Mouse (Mus musculus): ENCODE results near the gene Cyp2t4. TPM values are rescaled to one million over a fixed set of nuclear protein-coding genes. Genes with fewer than 3 reads are reported as not detected.
A peak's percentile ranks its signal among the peaks of the same experiment; 100 is the strongest.

The Cyp2t4 gene
- 0.05 TPM in 1 of 2 replicates, not detected in the other for polyA plus RNA-seq (2012; rRNA removed)

GRCm38 (mm10) chr7:27153205-27153764 is at the start of gene Cyp2t4:
Cyp2t4 (plus strand) TSS chr7:27153714.
- no peak for DNase-seq (ENCODE audit: low read depth)

- no peak for DNase-seq (ENCODE audit: low read depth)
These were observed 48.6 kb upstream of the Cyp2t4 start for GRCm38 (mm10) chr7:27104882-27105281.

- no peak for DNase-seq (ENCODE audit: low read depth)
These were observed 43.2 kb upstream of the Cyp2t4 start for GRCm38 (mm10) chr7:27110327-27110726.

- DNase-seq (ENCODE audit: low read depth), result no peak
These were observed 42.5 kb upstream of the Cyp2t4 start for GRCm38 (mm10) chr7:27111038-27111437.

GRCm38 (mm10) chr7:27111987-27112386 is 41.5 kb upstream of the Cyp2t4 start:
- no peak for DNase-seq (ENCODE audit: low read depth)

- no peak for DNase-seq (ENCODE audit: low read depth)
These were observed 35.4 kb upstream of the Cyp2t4 start for GRCm38 (mm10) chr7:27118033-27118511.

GRCm38 (mm10) chr7:27119676-27120075 is 33.8 kb upstream of the Cyp2t4 start, which contains the start of gene Cyp2f2:
Cyp2f2 (plus strand) TSS chr7:27119909.
- DNase-seq (ENCODE audit: low read depth), result peak; percentile 94

GRCm38 (mm10) chr7:27124305-27124832 is 29.1 kb upstream of the Cyp2t4 start:
- DNase-seq (ENCODE audit: low read depth), result no peak

GRCm38 (mm10) chr7:27124969-27125368 is 28.5 kb upstream of the Cyp2t4 start:
- DNase-seq (ENCODE audit: low read depth), result no peak

GRCm38 (mm10) chr7:27128162-27128561 is 25.4 kb upstream of the Cyp2t4 start:
- no peak for DNase-seq (ENCODE audit: low read depth)

GRCm38 (mm10) chr7:27128946-27129345 is 24.6 kb upstream of the Cyp2t4 start:
- DNase-seq (ENCODE audit: low read depth), result no peak

- DNase-seq (ENCODE audit: low read depth), result no peak
These were observed 23.7 kb upstream of the Cyp2t4 start for GRCm38 (mm10) chr7:27129811-27130210.

GRCm38 (mm10) chr7:27130521-27131370 is 22.8 kb upstream of the Cyp2t4 start:
- DNase-seq (ENCODE audit: low read depth), result no peak

GRCm38 (mm10) chr7:27131387-27131786 is 22.1 kb upstream of the Cyp2t4 start:
- DNase-seq (ENCODE audit: low read depth), result no peak

- no peak for DNase-seq (ENCODE audit: low read depth)
These were observed 20.9 kb upstream of the Cyp2t4 start for GRCm38 (mm10) chr7:27132588-27132987.

- no peak for DNase-seq (ENCODE audit: low read depth)
These were observed 20.4 kb upstream of the Cyp2t4 start for GRCm38 (mm10) chr7:27133156-27133555.

- no peak for DNase-seq (ENCODE audit: low read depth)
These were observed 19.8 kb upstream of the Cyp2t4 start for GRCm38 (mm10) chr7:27133757-27134156.

- no peak for DNase-seq (ENCODE audit: low read depth)
These were observed 17.0 kb upstream of the Cyp2t4 start for GRCm38 (mm10) chr7:27136410-27136996.

GRCm38 (mm10) chr7:27156005-27156404 is 2.5 kb downstream of the Cyp2t4 start:
- DNase-seq (ENCODE audit: low read depth), result no peak

- no peak for DNase-seq (ENCODE audit: low read depth)
These were observed 4.7 kb downstream of the Cyp2t4 start for GRCm38 (mm10) chr7:27158171-27158570.

GRCm38 (mm10) chr7:27159256-27159655 is 5.7 kb downstream of the Cyp2t4 start:
- no peak for DNase-seq (ENCODE audit: low read depth)

- no peak for DNase-seq (ENCODE audit: low read depth)
These were observed 6.4 kb downstream of the Cyp2t4 start for GRCm38 (mm10) chr7:27159882-27160281.

Measured in gonadal fat pad, adult 2 months (tissue).